Mouse (Mus musculus): Measurements from ENCODE around the gene Gstm4. TPM values are rescaled to one million over a fixed set of nuclear protein-coding genes. Genes with fewer than 3 reads are reported as not detected.

Gstm4 gene
- total RNA-seq (2021): 1 to 10 TPM; 7.8 to 8.0 TPM
- long read RNA-seq, experiment 1, partial matches to known transcripts: 0 of 11 reads
- long read RNA-seq, experiment 1, other reads (novel, unspliced or antisense): 8 of 11 reads
- long read RNA-seq, experiment 2, partial matches to known transcripts: 0 of 7 reads
- long read RNA-seq, experiment 2, other reads (novel, unspliced or antisense): 5 of 7 reads

- peak within 1 kb of the TSS; percentile 69 for H3K4me3 ChIP-seq
- intact Hi-C loops (cut with DNase I): loop anchor here (2.0 kb wide), 1 partner anchor 26 kb away; no protein-coding TSS in a partner anchor
- TF ChIP-seq CTCF (IDR thresholded peaks at IDR 0.05): peak; percentile 13
- peak within 1 kb of the TSS; percentile 86 for H3K27ac ChIP-seq
- peak; percentile 84 to 85 for DNase-seq (ENCODE audit: extremely low spot score in 1 of 2, low spot score in 2 of 2)
These were observed at the start of gene Gstm4 for GRCm38 (mm10) chr3:108044394-108045140. TSS of gene Gstm4 (minus strand) at chr3:108044894.

- TF ChIP-seq CTCF (IDR thresholded peaks at IDR 0.05): no peak
- Histone ChIP-seq H3K27ac (no peak overlapping the region), H3K4me3 (no peak overlapping the region)
- no peak for DNase-seq (ENCODE audit: extremely low spot score in 1 of 2, low spot score in 2 of 2)
- intact Hi-C loops (cut with DNase I): no loop called here
These were observed 49.5 kb upstream of the Gstm4 start for GRCm38 (mm10) chr3:108094146-108094545.

GRCm38 (mm10) chr3:108093306-108093705, 48.6 kb upstream of the Gstm4 start:
- no peak overlapping the region for H3K27ac ChIP-seq
- intact Hi-C loops (cut with DNase I): no loop called here
- DNase-seq (ENCODE audit: extremely low spot score in 1 of 2, low spot score in 2 of 2): no peak
- no peak for TF ChIP-seq CTCF (IDR thresholded peaks at IDR 0.05)
- no peak overlapping the region for H3K4me3 ChIP-seq

- no peak within 1 kb of the TSS for H3K27ac ChIP-seq
- H3K4me3 ChIP-seq: no peak within 1 kb of the TSS
- no peak for DNase-seq (ENCODE audit: extremely low spot score in 1 of 2, low spot score in 2 of 2)
- no peak for TF ChIP-seq CTCF (IDR thresholded peaks at IDR 0.05)
- intact Hi-C loops (cut with DNase I): no loop called here
These were observed 47.9 kb upstream of the Gstm4 start, which contains the start of gene Gnat2 for GRCm38 (mm10) chr3:108092536-108093115. TSS of gene Gnat2 (plus strand) at chr3:108092789.

GRCm38 (mm10) chr3:108092030-108092429, 47.3 kb upstream of the Gstm4 start:
- no peak overlapping the region for H3K4me3 ChIP-seq
- no peak overlapping the region for H3K27ac ChIP-seq
- no peak for DNase-seq (ENCODE audit: extremely low spot score in 1 of 2, low spot score in 2 of 2)
- TF ChIP-seq CTCF (IDR thresholded peaks at IDR 0.05): no peak
- intact Hi-C loops (cut with DNase I): no loop called here

GRCm38 (mm10) chr3:108090561-108090960, 45.9 kb upstream of the Gstm4 start:
- Histone ChIP-seq H3K27ac (no peak overlapping the region), H3K4me3 (no peak overlapping the region)
- TF ChIP-seq CTCF (IDR thresholded peaks at IDR 0.05): no peak
- DNase-seq (ENCODE audit: extremely low spot score in 1 of 2, low spot score in 2 of 2): no peak
- intact Hi-C loops (cut with DNase I): no loop called here

- intact Hi-C loops (cut with DNase I): loop anchor here (5.0 kb wide), 1 partner anchor 57 kb away; the partner anchor contains the start of gene Gnai3
- TF ChIP-seq CTCF (IDR thresholded peaks at IDR 0.05): no peak
- Histone ChIP-seq H3K4me3 (no peak overlapping the region), H3K27ac (no peak overlapping the region)
- DNase-seq (ENCODE audit: extremely low spot score in 1 of 2, low spot score in 2 of 2): no peak
These were observed 45.2 kb upstream of the Gstm4 start for GRCm38 (mm10) chr3:108089916-108090315.

GRCm38 (mm10) chr3:108088842-108089380, 44.2 kb upstream of the Gstm4 start:
- Histone ChIP-seq H3K27ac (no peak overlapping the region), H3K4me3 (no peak overlapping the region)
- intact Hi-C loops (cut with DNase I): loop anchor here (5.0 kb wide), 1 partner anchor 58 kb away; the partner anchor contains the start of gene Gnai3
- DNase-seq (ENCODE audit: extremely low spot score in 1 of 2, low spot score in 2 of 2): no peak
- TF ChIP-seq CTCF (IDR thresholded peaks at IDR 0.05): no peak

GRCm38 (mm10) chr3:108087329-108087728, 42.6 kb upstream of the Gstm4 start:
- Histone ChIP-seq H3K27ac (no peak overlapping the region), H3K4me3 (no peak overlapping the region)
- no peak for TF ChIP-seq CTCF (IDR thresholded peaks at IDR 0.05)
- no peak for DNase-seq (ENCODE audit: extremely low spot score in 1 of 2, low spot score in 2 of 2)
- intact Hi-C loops (cut with DNase I): loop anchor here (5.0 kb wide), 1 partner anchor 60 kb away; the partner anchor contains the start of gene Gnai3

GRCm38 (mm10) chr3:108086470-108086979, 41.8 kb upstream of the Gstm4 start, which contains the start of gene Ampd2:
TSS of gene Ampd2 (minus strand) at chr3:108086651.
- H3K4me3 ChIP-seq: peak within 1 kb of the TSS; percentile 73
- peak in 1 of 2 experiments; percentile 48 for DNase-seq (ENCODE audit: extremely low spot score in 1 of 2, low spot score in 2 of 2)
- TF ChIP-seq CTCF (IDR thresholded peaks at IDR 0.05): no peak
- intact Hi-C loops (cut with DNase I): loop anchor here (5.0 kb wide), 1 partner anchor 61 kb away; the partner anchor contains the start of gene Gnai3
- H3K27ac ChIP-seq: peak within 1 kb of the TSS; percentile 85

GRCm38 (mm10) chr3:108085721-108086469, 41.2 kb upstream of the Gstm4 start:
- DNase-seq (ENCODE audit: extremely low spot score in 1 of 2, low spot score in 2 of 2): peak; percentile 42 to 53
- Histone ChIP-seq H3K27ac (peak overlapping the region; percentile 85), H3K4me3 (peak overlapping the region; percentile 73)
- intact Hi-C loops (cut with DNase I): loop anchor here (5.0 kb wide), 1 partner anchor 61 kb away; the partner anchor contains the start of gene Gnai3
- TF ChIP-seq CTCF (IDR thresholded peaks at IDR 0.05): no peak
